ENCODE assay signal across 1 mouse cellular context in the genomic region with DNA sequence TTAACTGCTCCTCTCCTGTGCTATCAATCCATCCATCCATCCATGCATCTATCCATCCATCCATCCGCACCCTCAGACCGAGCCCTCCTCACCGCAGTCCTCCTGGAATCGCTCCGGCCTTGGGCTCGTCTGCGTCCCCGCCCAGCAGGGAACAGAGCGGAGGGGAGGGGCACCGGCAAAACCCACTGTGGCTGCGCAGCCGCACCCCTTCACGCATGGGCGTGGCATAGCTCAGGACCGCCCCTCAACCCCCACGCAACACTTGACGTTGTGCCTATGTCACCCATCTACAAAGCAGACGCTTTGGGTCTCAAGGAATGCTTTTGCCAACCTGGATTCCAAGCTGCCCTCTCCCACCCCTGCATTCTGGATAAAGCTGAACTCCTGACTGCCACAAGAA.
TF ChIP-seq lines count a peak whose summit lies in the region.

A gene (minus strand): TSS at position 137 of the 400 bp plus-strand sequence.

TF ChIP-seq in CH12.LX, 34 proteins besides CTCF, POLR2A, EP300 and RAD21 (continued from another document):
- TF ChIP-seq JUN (IDR thresholded peaks at IDR 0.05; ENCODE audit: insufficient read depth, low read depth, low read length) (no peak), USF1 (IDR thresholded peaks at IDR 0.05; ENCODE audit: low read depth, low read length) (no peak), USF2 (conservative IDR thresholded peaks at IDR 0.05; ENCODE audit: low read depth, low read length) (no peak), SMC3 (IDR thresholded peaks at IDR 0.05; ENCODE audit: low read depth, low read length) (no peak), MXI1 (IDR thresholded peaks at IDR 0.05; ENCODE audit: low read depth, low read length) (no peak), BHLHE40 (IDR thresholded peaks at IDR 0.05; ENCODE audit: low read depth, low read length) (no peak), MYC (IDR thresholded peaks at IDR 0.05; ENCODE audit: low read depth, low read length) (no peak), ZKSCAN1 (IDR thresholded peaks at IDR 0.05; ENCODE audit: borderline replicate concordance, low read depth, low read length) (no peak), TCF12 (IDR thresholded peaks at IDR 0.05; ENCODE audit: low read depth, low read length) (no peak), MEF2A (IDR thresholded peaks at IDR 0.05; ENCODE audit: borderline replicate concordance, low read depth, low read length) (no peak), NELFE (IDR thresholded peaks at IDR 0.05; ENCODE audit: low read depth, low read length) (no peak), JUND (conservative IDR thresholded peaks at IDR 0.05; ENCODE audit: low read depth, low read length) (no peak), CHD1 (IDR thresholded peaks at IDR 0.05; ENCODE audit: low read depth, low read length) (no peak), KAT2A (IDR thresholded peaks at IDR 0.05; ENCODE audit: insufficient replicate concordance, low read length) (no peak), ELF1 (IDR thresholded peaks at IDR 0.05; ENCODE audit: low read depth, low read length) (no peak), GABPA (IDR thresholded peaks at IDR 0.05; ENCODE audit: insufficient replicate concordance, low read depth, low read length) (no peak), ZMIZ1 (IDR thresholded peaks at IDR 0.05; ENCODE audit: low read depth, low read length) (no peak)
